In the genomic region with DNA sequence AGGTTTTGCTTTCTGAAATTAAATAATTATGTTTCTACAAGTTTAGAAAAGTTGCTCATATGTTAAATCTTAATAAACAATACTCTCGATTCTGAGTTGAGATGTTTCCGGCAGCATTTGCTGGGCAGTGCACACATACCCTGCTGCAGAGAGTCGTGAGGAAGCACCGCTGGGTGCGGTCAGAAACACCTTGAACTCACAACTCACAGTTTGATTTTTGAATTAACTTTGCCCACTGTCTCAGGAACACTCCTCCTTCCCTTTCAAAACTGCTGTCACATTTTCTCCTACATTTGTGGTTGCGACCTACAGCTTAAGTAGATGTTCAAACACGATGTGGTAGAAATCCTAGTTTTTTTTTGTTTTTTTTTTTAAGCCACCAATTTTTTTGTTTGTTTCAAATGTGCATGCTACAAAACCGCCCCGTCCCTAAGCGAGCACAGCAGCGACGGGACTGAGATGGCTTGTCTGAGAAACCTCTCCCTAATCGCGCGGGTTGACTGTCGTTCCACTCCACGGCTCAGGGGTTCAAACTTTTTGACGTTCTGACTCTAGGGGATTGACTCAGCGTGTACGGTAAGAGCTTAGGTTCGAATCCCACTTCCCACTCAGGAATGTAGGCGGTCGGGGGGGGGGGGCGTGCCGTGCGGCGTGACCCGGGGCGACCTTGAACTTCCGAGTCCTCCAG, we compare ENCODE assay signal across 8 mouse cellular contexts. TPM values are rescaled to one million over a fixed set of nuclear protein-coding genes. Genes with fewer than 3 reads are reported as not detected.
DNase-seq lines count a peak whose midpoint lies in the region; ATAC-seq and TF ChIP-seq lines count a peak whose summit lies in the region.

No protein-coding gene starts in this region.

- peak overlapping the region; percentile 89 for H3K4me3 ChIP-seq in kidney, embryonic 15.5 days (replicated peaks)
- peak overlapping the region; percentile 57 for H3K4me3 ChIP-seq in forebrain, postnatal 0 days (ENCODE audit: low read depth, low read length)
- H3K4me3 ChIP-seq in liver, embryonic 11.5 days (ENCODE audit: low read depth, low read length), result peak overlapping the region; percentile 84
- peak overlapping the region; percentile 83 for H3K4me3 ChIP-seq in stomach, embryonic 15.5 days (replicated peaks)

- peak; percentile 61; the same call in 1 of the 2 replicates for ATAC-seq in kidney, embryonic 15.5 days (replicated peaks; ENCODE audit: low FRiP score)
- peak; percentile 67 for ATAC-seq in forebrain, postnatal 0 days
- peak; percentile 62 for ATAC-seq in liver, embryonic 11.5 days (replicated peaks; ENCODE audit: low FRiP score)
- no peak; the same call in 1 of the 2 replicates for ATAC-seq in stomach, embryonic 15.5 days (ENCODE audit: insufficient read depth, low FRiP score, low read depth)

- H3K4me2 ChIP-seq in kidney, embryonic 15.5 days, result peak overlapping the region; percentile 76
- peak overlapping the region; percentile 58 for H3K4me2 ChIP-seq in forebrain, postnatal 0 days (ENCODE audit: low read depth)
- peak overlapping the region; percentile 89 for H3K4me2 ChIP-seq in liver, embryonic 11.5 days
- H3K4me2 ChIP-seq in stomach, embryonic 15.5 days, result peak overlapping the region; percentile 56

- H3K36me3 ChIP-seq in kidney, embryonic 15.5 days, result 0 out of 2 replicates have a peak, but pooled peaks cover 5% of the 10 kb centered on the region
- H3K36me3 ChIP-seq in forebrain, postnatal 0 days (ENCODE audit: insufficient read depth), result no peaks in the 10 kb centered on the region
- no peaks in the 10 kb centered on the region for H3K36me3 ChIP-seq in liver, embryonic 11.5 days (ENCODE audit: control insufficient read depth, insufficient read depth, low read length)
- H3K36me3 ChIP-seq in stomach, embryonic 15.5 days, result no peaks in the 10 kb centered on the region

- H3K27me3 ChIP-seq in kidney, embryonic 15.5 days, result no peaks in the 10 kb centered on the region
- H3K27me3 ChIP-seq in forebrain, postnatal 0 days (ENCODE audit: insufficient read depth, low read length), result no peaks in the 10 kb centered on the region
- H3K27me3 ChIP-seq in liver, embryonic 11.5 days (replicated peaks; ENCODE audit: control insufficient read depth, insufficient read depth, low read length), result no peaks in the 10 kb centered on the region
- H3K27me3 ChIP-seq in stomach, embryonic 15.5 days (replicated peaks), result no peaks in the 10 kb centered on the region

- peaks cover 16% of the 10 kb centered on the region for H3K4me1 ChIP-seq in kidney, embryonic 15.5 days
- H3K4me1 ChIP-seq in forebrain, postnatal 0 days (ENCODE audit: insufficient read depth), result no peaks in the 10 kb centered on the region
- peaks cover 7% of the 10 kb centered on the region; the same call in 1 of the 2 replicates for H3K4me1 ChIP-seq in liver, embryonic 11.5 days (replicated peaks; ENCODE audit: control insufficient read depth, insufficient read depth, low read length)
- peaks cover 7% of the 10 kb centered on the region; the same call in 1 of the 2 replicates for H3K4me1 ChIP-seq in stomach, embryonic 15.5 days

- peak overlapping the region; percentile 70 for H3K9ac ChIP-seq in kidney, embryonic 15.5 days
- H3K9ac ChIP-seq in forebrain, postnatal 0 days, result peak overlapping the region; percentile 60
- H3K9ac ChIP-seq in liver, embryonic 11.5 days (ENCODE audit: low read depth, low read length), result peak overlapping the region; percentile 79
- H3K9ac ChIP-seq in stomach, embryonic 15.5 days, result peak overlapping the region; percentile 48; the same call in 1 of the 2 replicates

- H3K9me3 ChIP-seq in kidney, embryonic 15.5 days (replicated peaks), result no peaks in the 10 kb centered on the region
- no peaks in the 10 kb centered on the region for H3K9me3 ChIP-seq in forebrain, postnatal 0 days (ENCODE audit: low read length)
- no peaks in the 10 kb centered on the region for H3K9me3 ChIP-seq in liver, embryonic 11.5 days (ENCODE audit: control insufficient read depth, low read length)
- no peaks in the 10 kb centered on the region for H3K9me3 ChIP-seq in stomach, embryonic 15.5 days

- DNase-seq in kidney, adult 18-20 months, result no peak
- DNase-seq in MEL-GATA-1-ER (ENCODE audit: extremely low read depth, low read depth), result peak; percentile 27
- no peak for DNase-seq in forebrain, postnatal 0 days
- no peak for DNase-seq in liver, embryonic 11.5 days (ENCODE audit: low spot score)
- DNase-seq in ovary, adult 18-20 months (ENCODE audit: low spot score), result no peak
- DNase-seq in urinary bladder, postnatal 25 days (ENCODE audit: low spot score), result no peak

- WGBS in kidney, embryonic 15.5 days, result 7% methylated on average over 30 of the region's 30 CpGs
- 7% methylated on average over 30 of the region's 30 CpGs for WGBS in forebrain, postnatal 0 days
- WGBS in liver, embryonic 11.5 days, result 4% methylated on average over 30 of the region's 30 CpGs
- WGBS in stomach, embryonic 15.5 days, result 5% methylated on average over 30 of the region's 30 CpGs

- TF ChIP-seq CTCF in forebrain, postnatal 0 days (IDR thresholded peaks at IDR 0.05; ENCODE audit: low read depth), result no peak

- peak overlapping the region; percentile 87 for H3K27ac ChIP-seq in kidney, embryonic 15.5 days
- H3K27ac ChIP-seq in forebrain, postnatal 0 days (ENCODE audit: low read depth, low read length), result peak overlapping the region; percentile 64; the same call in 1 of the 2 replicates
- no peak overlapping the region; the same call in 1 of the 2 replicates for H3K27ac ChIP-seq in liver, embryonic 11.5 days (ENCODE audit: low read depth, low read length)
- H3K27ac ChIP-seq in stomach, embryonic 15.5 days, result peak overlapping the region; percentile 68; the same call in 1 of the 2 replicates

RNA-seq across cellular contexts. Expression of a gene that starts 0.5 kb away (rescaled TPM):
- polyA plus RNA-seq in kidney, embryonic 15.5 days (2015; fragmentation: Nextera tagmentation; extraction: Ambion mirVana), result 29.8 and 29.9 TPM in 2 replicates
- 14.7 and 17.6 TPM in 2 replicates for total RNA-seq in forebrain, postnatal 0 days (2014; rRNA removed)
- 15.8 and 18.8 TPM in 2 replicates for polyA plus RNA-seq in forebrain, postnatal 0 days (2015; fragmentation: Nextera tagmentation; extraction: Ambion mirVana)
- polyA plus RNA-seq in liver, embryonic 11.5 days (2014; fragmentation: Nextera tagmentation; extraction: Ambion mirVana), result 20.8 and 20.9 TPM in 2 replicates
- polyA plus RNA-seq in stomach, embryonic 15.5 days (2015; fragmentation: Nextera tagmentation; extraction: Ambion mirVana), result 18.5 and 18.9 TPM in 2 replicates

RNA-seq across cellular contexts. Expression of a gene that starts 0.6 kb away (rescaled TPM):
- polyA plus RNA-seq in kidney, embryonic 15.5 days (2015; fragmentation: Nextera tagmentation; extraction: Ambion mirVana), result 16.4 and 17.1 TPM in 2 replicates
- total RNA-seq in forebrain, postnatal 0 days (2014; rRNA removed), result 4.7 and 5.8 TPM in 2 replicates
- 8.5 and 10.6 TPM in 2 replicates for polyA plus RNA-seq in forebrain, postnatal 0 days (2015; fragmentation: Nextera tagmentation; extraction: Ambion mirVana)
- 25.8 and 26.7 TPM in 2 replicates for polyA plus RNA-seq in liver, embryonic 11.5 days (2014; fragmentation: Nextera tagmentation; extraction: Ambion mirVana)
- polyA plus RNA-seq in stomach, embryonic 15.5 days (2015; fragmentation: Nextera tagmentation; extraction: Ambion mirVana), result 11.8 and 14.7 TPM in 2 replicates
